Mouse (Mus musculus) retina, postnatal 7 days (tissue): ENCODE measurements at regions not wholly inside any gene's neighbourhood (a gene's known extent, or its start where the extent isn't known, plus 50 kb on each side); places are given as distances from the start of the nearest gene placed in this dataset.
A peak's percentile ranks its signal among the peaks of the same experiment; 100 is the strongest.

Experiments used
- DNase-seq: peaks from one replicate; pipeline ENCODE4 v3.0.0-alpha.2; 2012; ENCODE audit warnings: low read depth, low spot score

- DNase-seq, result no peak
Observed at GRCm38 (mm10) chr9:74021339-74021738, 52.6 kb upstream of the Unc13c start.

GRCm38 (mm10) chr9:74023922-74024321 lies 55.2 kb upstream of the Unc13c start:
- no peak for DNase-seq

GRCm38 (mm10) chr9:74026131-74026530 lies 57.4 kb upstream of the Unc13c start:
- no peak for DNase-seq

- DNase-seq, result no peak
Observed at GRCm38 (mm10) chr9:74028438-74028837, 59.7 kb upstream of the Unc13c start.

- no peak for DNase-seq
Observed at GRCm38 (mm10) chr9:74045936-74046335, 64.2 kb upstream of the Wdr72 start.

GRCm38 (mm10) chr9:74049776-74050175 lies 60.4 kb upstream of the Wdr72 start:
- no peak for DNase-seq

- peak; percentile 17 for DNase-seq
Observed at GRCm38 (mm10) chr9:74056709-74057108, 53.4 kb upstream of the Wdr72 start.

GRCm38 (mm10) chr9:74057476-74058076 lies 52.6 kb upstream of the Wdr72 start:
- DNase-seq, result no peak

GRCm38 (mm10) chr9:74058269-74058871 lies 51.8 kb upstream of the Wdr72 start:
- no peak for DNase-seq
